Mouse (Mus musculus): ENCODE measurements around the gene Tle6.
A peak's percentile ranks its signal among the peaks of the same experiment; 100 is the strongest.
"Not testable (repeated sequence)": the region's sequence is repeated elsewhere in the genome, so short reads cannot be mapped to it uniquely, and the experiment has no call there.

The Tle6 gene

GRCm38 (mm10) chr10:81600738-81601203 is at the start of gene Tle6:
Gene Tle6 (minus strand): TSS chr10:81601073.
- peak; percentile 96 for DNase-seq (ENCODE audit: inconsistent ontology term)

- peak; percentile 93 for DNase-seq (ENCODE audit: inconsistent ontology term)
Measured at GRCm38 (mm10) chr10:81648803-81649775, 48.2 kb upstream of the Tle6 start, which contains the start of gene Gm10778. Gene Gm10778 (plus strand): TSS chr10:81649059.

GRCm38 (mm10) chr10:81646015-81646555 is 45.2 kb upstream of the Tle6 start:
- peak; percentile 65 for DNase-seq (ENCODE audit: inconsistent ontology term)

GRCm38 (mm10) chr10:81645391-81645790 is 44.5 kb upstream of the Tle6 start:
- DNase-seq (ENCODE audit: inconsistent ontology term), result no peak

- no peak for DNase-seq (ENCODE audit: inconsistent ontology term)
Measured at GRCm38 (mm10) chr10:81644716-81645115, 43.8 kb upstream of the Tle6 start.

GRCm38 (mm10) chr10:81644162-81644561 is 43.3 kb upstream of the Tle6 start:
- no peak for DNase-seq (ENCODE audit: inconsistent ontology term)

GRCm38 (mm10) chr10:81643449-81644055 is 42.7 kb upstream of the Tle6 start:
- peak; percentile 94 for DNase-seq (ENCODE audit: inconsistent ontology term)

- DNase-seq (ENCODE audit: inconsistent ontology term), result no peak
Measured at GRCm38 (mm10) chr10:81642648-81643448, 42.0 kb upstream of the Tle6 start.

GRCm38 (mm10) chr10:81641978-81642647 is 41.2 kb upstream of the Tle6 start:
- no peak for DNase-seq (ENCODE audit: inconsistent ontology term)

- DNase-seq (ENCODE audit: inconsistent ontology term), result no peak
Measured at GRCm38 (mm10) chr10:81641566-81641965, 40.7 kb upstream of the Tle6 start.

GRCm38 (mm10) chr10:81640825-81641224 is 40.0 kb upstream of the Tle6 start:
- DNase-seq (ENCODE audit: inconsistent ontology term), result not testable (repeated sequence)

GRCm38 (mm10) chr10:81638101-81638500 is 37.2 kb upstream of the Tle6 start:
- no peak for DNase-seq (ENCODE audit: inconsistent ontology term)

GRCm38 (mm10) chr10:81636338-81636737 is 35.5 kb upstream of the Tle6 start:
- no peak for DNase-seq (ENCODE audit: inconsistent ontology term)

GRCm38 (mm10) chr10:81633253-81634099 is 32.6 kb upstream of the Tle6 start:
- DNase-seq (ENCODE audit: inconsistent ontology term), result peak; percentile 91

GRCm38 (mm10) chr10:81628390-81628789 is 27.5 kb upstream of the Tle6 start, which contains the start of gene Ankrd24:
Gene Ankrd24 (plus strand): TSS chr10:81628540.
- no peak for DNase-seq (ENCODE audit: inconsistent ontology term)

- DNase-seq (ENCODE audit: inconsistent ontology term), result no peak
Measured at GRCm38 (mm10) chr10:81627836-81628220, 27.0 kb upstream of the Tle6 start.

GRCm38 (mm10) chr10:81626994-81627835 is 26.3 kb upstream of the Tle6 start, which contains the start of gene Sirt6:
Gene Sirt6 (minus strand): TSS chr10:81627797.
- DNase-seq (ENCODE audit: inconsistent ontology term), result peak; percentile 96

GRCm38 (mm10) chr10:81626101-81626993 is 25.5 kb upstream of the Tle6 start:
- DNase-seq (ENCODE audit: inconsistent ontology term), result no peak

All from Muller cell, postnatal 12 days (primary cell).